Comparison of ENCODE assay signal across 10 mouse cellular contexts in the genomic region with DNA sequence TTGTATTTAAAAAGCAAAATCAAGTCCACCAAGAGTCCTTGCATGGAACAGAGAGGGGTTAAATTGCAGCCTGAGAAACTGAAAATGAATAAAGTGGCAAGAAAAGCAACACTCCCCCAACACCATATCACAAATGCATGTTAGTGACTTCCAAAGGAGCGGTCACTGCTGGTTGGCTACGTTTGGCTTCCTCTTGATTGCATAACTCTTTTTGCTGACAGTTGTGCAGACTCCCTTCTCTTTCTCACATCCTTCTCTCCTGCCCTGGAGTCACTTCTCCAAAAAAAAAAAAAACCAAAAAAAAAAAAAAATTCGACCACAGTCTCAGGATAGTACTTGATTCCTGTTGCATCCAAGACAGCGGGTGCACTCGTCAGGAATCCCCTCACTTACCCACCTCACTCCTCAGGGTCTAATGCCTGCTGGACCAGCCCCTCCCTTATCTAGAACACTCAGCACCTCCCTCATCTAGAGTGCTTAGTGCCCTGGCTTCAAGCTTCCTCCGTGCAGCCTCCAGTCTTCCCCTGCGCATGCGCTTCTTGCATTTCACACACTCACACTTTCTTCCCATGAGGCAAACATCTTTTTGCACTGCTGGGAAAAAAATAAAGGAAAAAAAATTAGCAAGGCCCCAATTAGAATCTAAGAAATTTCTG.
A peak's percentile ranks its signal among the peaks of the same experiment; 100 is the strongest.
DNase-seq lines count a peak whose midpoint lies in the region; TF ChIP-seq lines count a peak whose summit lies in the region.
"Had no signal": no experiment of that assay in that cellular context is flagged by ENCODE, and none has a peak within 500 bp of the region (broad histone marks: within the 10 kb centered on the region; RNA-seq: fewer than 3 reads in every experiment).

No protein-coding gene starts in this region.

- intact Hi-C loops in heart, postnatal 36 days (cut with DNase I): loop anchor here (5.0 kb wide), 1 partner anchor 406 kb away; no protein-coding TSS in a partner anchor

- H3K27ac ChIP-seq in bone marrow macrophage, adult 2 months (ENCODE audit: insufficient read depth, low read depth, low read length): peak overlapping the region; percentile 50
- H3K27ac ChIP-seq: midbrain, embryonic 15.5 days; stomach, postnatal 0 days had no signal

- DNase-seq in heart, adult 18-20 months: peak; percentile 51 to 74
- no peak for DNase-seq in heart, postnatal 4 days
- peak; percentile 15 to 25 for DNase-seq in heart, postnatal 36 days
- DNase-seq in lung, postnatal 36 days: peak; percentile 16
- no peak for DNase-seq in cerebellum, adult 9-11 months
- no peak for DNase-seq in urinary bladder, postnatal 25 days (ENCODE audit: low spot score)
- no peak for DNase-seq in urinary bladder, postnatal 14 days (ENCODE audit: low spot score)

- H3K4me1 ChIP-seq in bone marrow macrophage, adult 2 months (ENCODE audit: control insufficient read depth, insufficient read depth, low read length): peaks cover 15% of the 10 kb centered on the region
- H3K4me1 ChIP-seq: midbrain, embryonic 15.5 days had no signal

- peak overlapping the region; percentile 42 for H3K4me3 ChIP-seq in bone marrow macrophage, adult 2 months (ENCODE audit: insufficient read depth, low read length)
- H3K4me3 ChIP-seq: midbrain, embryonic 15.5 days had no signal

- no peak for TF ChIP-seq CTCF in bone marrow macrophage, adult 2 months (IDR thresholded peaks at IDR 0.05; ENCODE audit: low read depth, low read length)

- TF ChIP-seq POLR2A in bone marrow macrophage, adult 2 months (IDR thresholded peaks at IDR 0.05; ENCODE audit: borderline replicate concordance, low read depth, low read length): no peak

Comparison
In these comparisons a context has a peak if more than half of its experiments do, and no peak if none do; other contexts are left out.
1. DNase-seq: peak in heart, adult 18-20 months (2 of 2), heart, postnatal 36 days (2 of 2) and lung, postnatal 36 days (single experiment); none in heart, postnatal 4 days (single experiment), cerebellum, adult 9-11 months (single experiment), urinary bladder, postnatal 25 days (single experiment) and urinary bladder, postnatal 14 days (single experiment).